Mouse (Mus musculus): Measurements from ENCODE around the gene Spsb4. TPM values are rescaled to one million over a fixed set of nuclear protein-coding genes. Genes with fewer than 3 reads are reported as not detected.
A peak's percentile ranks its signal among the peaks of the same experiment; 100 is the strongest.
"Not testable (repeated sequence)": the region's sequence is repeated elsewhere in the genome, so short reads cannot be mapped to it uniquely, and the experiment has no call there.

Gene Spsb4
- polyA plus RNA-seq, 1 experiment from 2014 or later: 21.5 TPM

DNA sequence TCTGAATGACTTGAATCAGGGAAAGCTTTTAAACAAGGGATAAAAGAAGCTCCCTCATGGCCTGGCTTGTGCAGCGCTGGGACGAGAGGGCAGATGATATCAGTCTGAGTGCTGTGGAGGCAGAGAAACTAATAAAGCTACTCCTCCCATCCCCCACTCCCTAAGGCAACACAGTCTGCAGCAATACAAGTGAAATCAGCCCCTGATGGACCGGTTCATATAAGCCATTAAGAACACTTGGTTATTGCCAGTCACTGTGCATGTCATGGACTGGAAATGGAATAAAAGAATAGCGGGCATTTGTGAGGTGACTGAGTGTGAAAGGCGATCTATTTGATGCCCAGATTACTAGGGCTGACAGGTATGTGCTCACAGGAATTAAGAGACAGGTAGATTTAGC, 79.8 kb downstream of the Spsb4 start:
- 83% methylated on average over 5 of the region's 5 CpGs for WGBS
- H3K4me2 ChIP-seq: no peak overlapping the region
- H3K9ac ChIP-seq: no peak overlapping the region
- no peak overlapping the region for H3K27ac ChIP-seq
- H3K27me3 ChIP-seq (replicated peaks): no peaks in the 10 kb centered on the region
- no peak for ATAC-seq (ENCODE audit: insufficient read depth, low FRiP score, low read depth)
- H3K4me1 ChIP-seq: no peaks in the 10 kb centered on the region
- H3K4me3 ChIP-seq (replicated peaks): no peak overlapping the region
- no peaks in the 10 kb centered on the region for H3K9me3 ChIP-seq
- no peaks in the 10 kb centered on the region for H3K36me3 ChIP-seq

DNA sequence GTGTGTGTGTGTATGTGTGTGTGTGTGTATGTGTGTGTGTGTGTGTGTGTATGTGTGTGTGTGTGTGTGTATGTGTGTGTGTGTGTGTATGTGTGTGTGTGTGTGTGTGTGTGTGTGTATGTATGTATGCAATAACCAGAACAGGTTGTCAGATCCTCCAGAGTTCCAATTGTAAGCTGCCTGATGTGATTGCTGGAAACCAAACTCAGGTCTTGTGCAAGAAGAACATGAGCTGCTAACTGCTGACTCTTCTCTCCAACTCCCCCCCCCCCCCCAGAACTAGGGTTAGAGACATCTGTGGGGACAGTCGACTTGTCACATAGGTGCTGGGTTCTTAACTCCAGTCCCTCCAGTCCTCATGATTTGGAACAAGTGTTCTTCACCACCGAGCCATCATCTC, 82.2 kb downstream of the Spsb4 start:
- not testable (repeated sequence) for H3K27ac ChIP-seq; ATAC-seq (ENCODE audit: insufficient read depth, low FRiP score, low read depth); H3K9ac ChIP-seq; H3K36me3 ChIP-seq; H3K9me3 ChIP-seq; H3K4me3 ChIP-seq (replicated peaks); H3K4me1 ChIP-seq; H3K27me3 ChIP-seq (replicated peaks); H3K4me2 ChIP-seq
- WGBS: 87% methylated on average over 2 of the region's 2 CpGs

DNA sequence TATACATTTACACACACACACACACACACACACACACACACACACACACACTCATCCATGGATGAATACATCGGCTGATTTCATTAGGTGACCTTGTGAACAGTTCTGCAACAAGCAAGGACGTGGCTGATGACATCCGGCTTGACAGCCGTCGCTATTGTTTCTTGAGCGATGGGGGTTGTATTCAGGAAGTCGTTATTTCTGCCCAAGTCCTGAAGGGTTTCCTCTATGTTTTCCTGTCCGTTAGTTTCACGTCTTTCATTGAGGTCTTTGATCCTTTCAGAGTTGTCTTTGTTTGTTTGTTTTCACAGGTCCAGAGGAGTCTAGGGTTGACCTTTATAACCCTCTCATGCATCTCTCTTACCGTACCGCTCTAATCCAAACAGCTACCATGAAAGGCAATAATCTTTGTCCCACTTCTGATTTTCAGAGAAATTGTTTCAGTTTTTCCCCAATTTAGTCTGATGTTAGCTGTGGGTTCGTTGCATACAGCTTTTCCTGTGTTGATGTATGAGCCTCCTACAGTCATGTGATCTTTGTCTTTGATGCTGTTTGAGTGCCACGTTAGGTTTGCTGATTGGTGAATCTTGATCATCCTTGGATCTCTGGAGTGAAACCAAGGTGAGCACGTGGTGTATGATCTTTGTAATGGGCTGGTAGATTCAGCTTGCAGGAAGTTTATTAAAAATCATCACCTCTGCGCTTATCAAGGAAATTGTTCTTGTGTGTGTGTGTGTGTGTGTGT, 82.9 kb downstream of the Spsb4 start:
- H3K4me3 ChIP-seq (replicated peaks): no peak overlapping the region
- no peak overlapping the region for H3K4me2 ChIP-seq
- ATAC-seq (ENCODE audit: insufficient read depth, low FRiP score, low read depth): no peak
- no peaks in the 10 kb centered on the region for H3K9me3 ChIP-seq
- 53% methylated on average over 15 of the region's 15 CpGs for WGBS
- H3K36me3 ChIP-seq: no peaks in the 10 kb centered on the region
- no peaks in the 10 kb centered on the region for H3K4me1 ChIP-seq
- H3K27ac ChIP-seq: no peak overlapping the region
- H3K27me3 ChIP-seq (replicated peaks): no peaks in the 10 kb centered on the region
- H3K9ac ChIP-seq: no peak overlapping the region

DNA sequence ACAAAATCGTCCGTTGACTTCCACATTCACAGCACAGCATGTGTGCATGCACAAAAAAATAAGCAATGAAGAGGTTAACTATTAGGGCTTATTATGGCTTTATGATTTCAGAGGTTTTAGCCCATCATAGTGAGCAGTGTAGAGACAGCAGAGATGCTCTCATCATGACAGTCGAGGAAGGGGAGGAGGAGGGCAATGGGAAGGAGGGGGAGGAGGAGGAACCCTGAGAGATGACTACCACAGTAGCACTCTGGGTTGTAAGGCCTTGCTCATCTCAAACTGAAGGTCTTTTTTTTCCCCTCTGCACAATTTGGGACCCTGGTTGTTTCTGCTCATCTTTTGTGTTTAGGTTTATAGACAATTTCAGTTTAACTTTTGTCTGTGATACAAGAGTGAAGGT, 83.8 kb downstream of the Spsb4 start:
- Histone ChIP-seq H3K4me1 (no peaks in the 10 kb centered on the region), H3K36me3 (no peaks in the 10 kb centered on the region), H3K9ac (no peak overlapping the region), H3K4me3 (replicated peaks) (no peak overlapping the region), H3K27ac (no peak overlapping the region), H3K4me2 (no peak overlapping the region), H3K27me3 (replicated peaks) (no peaks in the 10 kb centered on the region), H3K9me3 (no peaks in the 10 kb centered on the region)
- no peak for ATAC-seq (ENCODE audit: insufficient read depth, low FRiP score, low read depth)
- 80% methylated on average over 3 of the region's 3 CpGs for WGBS

DNA sequence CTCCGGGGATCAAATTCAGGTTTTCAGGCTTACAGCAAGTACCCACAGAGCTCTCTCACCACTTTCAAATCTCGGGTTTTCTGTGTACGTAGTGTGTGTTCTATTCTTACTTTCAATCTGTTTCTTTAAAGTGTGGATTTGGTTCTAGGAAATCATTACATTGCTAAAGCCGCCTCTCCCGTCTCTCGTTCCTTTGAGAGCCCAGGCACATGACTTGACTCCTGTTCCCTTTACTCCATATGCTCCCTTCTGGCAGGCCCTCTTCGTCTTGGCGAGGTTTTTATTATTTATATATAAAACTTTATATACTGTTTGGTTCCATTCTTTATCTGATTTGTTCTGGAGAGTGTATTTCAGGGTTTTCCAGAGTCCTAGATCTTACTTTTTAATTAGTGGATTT, 85.9 kb downstream of the Spsb4 start:
- H3K27me3 ChIP-seq (replicated peaks): no peaks in the 10 kb centered on the region
- ATAC-seq (ENCODE audit: insufficient read depth, low FRiP score, low read depth): no peak
- 79% methylated on average over 8 of the region's 8 CpGs for WGBS
- H3K27ac ChIP-seq: no peak overlapping the region
- no peak overlapping the region for H3K4me3 ChIP-seq (replicated peaks)
- no peaks in the 10 kb centered on the region for H3K9me3 ChIP-seq
- no peaks in the 10 kb centered on the region for H3K4me1 ChIP-seq
- no peak overlapping the region for H3K9ac ChIP-seq
- no peaks in the 10 kb centered on the region for H3K36me3 ChIP-seq
- H3K4me2 ChIP-seq: no peak overlapping the region

DNA sequence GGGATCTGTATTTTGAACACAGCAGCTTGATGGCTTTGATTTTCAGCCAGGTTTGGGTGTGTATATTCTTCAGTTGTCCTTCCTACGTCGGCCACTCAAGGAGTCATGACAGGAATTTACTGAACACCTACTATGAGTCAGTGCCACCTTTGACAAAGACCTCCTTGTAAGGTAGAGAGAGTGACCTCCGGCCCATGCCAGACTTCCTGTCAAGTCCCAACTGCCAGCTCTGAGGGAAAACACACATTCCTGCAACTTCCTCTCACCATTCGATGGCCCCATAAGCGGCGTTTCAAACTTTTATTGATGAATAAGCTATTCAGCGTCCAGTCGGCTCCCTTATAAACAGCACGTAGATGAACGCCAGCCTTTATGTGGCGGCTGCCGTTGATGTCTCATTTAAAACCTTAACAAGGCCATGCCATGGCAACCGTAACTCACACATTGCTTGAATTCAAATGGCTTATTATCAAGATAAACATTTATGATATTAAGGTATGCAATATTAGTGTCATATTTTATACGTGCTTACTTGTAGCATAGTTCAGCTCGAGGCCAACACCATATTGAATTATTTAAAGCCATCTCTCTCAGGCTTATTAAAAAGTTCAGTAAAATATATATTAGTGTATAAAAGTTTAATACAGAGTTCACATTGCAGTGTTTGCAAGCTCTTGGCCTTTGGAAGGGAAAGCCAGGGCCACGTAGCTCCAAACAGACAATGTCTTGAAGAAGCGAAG, 94.9 kb downstream of the Spsb4 start:
- 56% methylated on average over 17 of the region's 17 CpGs for WGBS
- Histone ChIP-seq H3K27ac (no peak overlapping the region), H3K36me3 (no peaks in the 10 kb centered on the region), H3K4me3 (replicated peaks) (no peak overlapping the region), H3K9me3 (no peaks in the 10 kb centered on the region), H3K27me3 (replicated peaks) (no peaks in the 10 kb centered on the region), H3K4me2 (no peak overlapping the region), H3K9ac (no peak overlapping the region), H3K4me1 (no peaks in the 10 kb centered on the region)
- ATAC-seq (ENCODE audit: insufficient read depth, low FRiP score, low read depth): no peak

DNA sequence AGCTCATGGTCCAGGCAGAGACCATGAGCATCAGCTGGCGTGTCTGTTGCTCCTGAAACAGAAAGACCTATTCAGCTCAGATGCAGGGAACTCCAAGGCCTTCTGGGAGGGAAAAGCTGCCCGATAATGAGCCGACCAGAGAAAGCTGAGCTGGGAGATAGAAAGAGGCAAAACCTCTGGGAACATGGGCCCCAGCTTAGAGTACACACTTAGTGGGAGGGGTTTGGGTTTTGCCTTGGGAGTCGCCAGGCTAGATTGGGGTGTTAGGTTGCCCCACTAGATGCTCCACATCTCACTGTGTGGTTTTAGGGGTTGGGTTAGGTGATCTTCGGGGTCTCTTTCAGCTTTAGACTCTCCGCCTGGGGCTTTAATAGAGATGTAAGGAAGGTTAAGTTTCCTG, 95.5 kb downstream of the Spsb4 start:
- no peak for ATAC-seq (ENCODE audit: insufficient read depth, low FRiP score, low read depth)

DNA sequence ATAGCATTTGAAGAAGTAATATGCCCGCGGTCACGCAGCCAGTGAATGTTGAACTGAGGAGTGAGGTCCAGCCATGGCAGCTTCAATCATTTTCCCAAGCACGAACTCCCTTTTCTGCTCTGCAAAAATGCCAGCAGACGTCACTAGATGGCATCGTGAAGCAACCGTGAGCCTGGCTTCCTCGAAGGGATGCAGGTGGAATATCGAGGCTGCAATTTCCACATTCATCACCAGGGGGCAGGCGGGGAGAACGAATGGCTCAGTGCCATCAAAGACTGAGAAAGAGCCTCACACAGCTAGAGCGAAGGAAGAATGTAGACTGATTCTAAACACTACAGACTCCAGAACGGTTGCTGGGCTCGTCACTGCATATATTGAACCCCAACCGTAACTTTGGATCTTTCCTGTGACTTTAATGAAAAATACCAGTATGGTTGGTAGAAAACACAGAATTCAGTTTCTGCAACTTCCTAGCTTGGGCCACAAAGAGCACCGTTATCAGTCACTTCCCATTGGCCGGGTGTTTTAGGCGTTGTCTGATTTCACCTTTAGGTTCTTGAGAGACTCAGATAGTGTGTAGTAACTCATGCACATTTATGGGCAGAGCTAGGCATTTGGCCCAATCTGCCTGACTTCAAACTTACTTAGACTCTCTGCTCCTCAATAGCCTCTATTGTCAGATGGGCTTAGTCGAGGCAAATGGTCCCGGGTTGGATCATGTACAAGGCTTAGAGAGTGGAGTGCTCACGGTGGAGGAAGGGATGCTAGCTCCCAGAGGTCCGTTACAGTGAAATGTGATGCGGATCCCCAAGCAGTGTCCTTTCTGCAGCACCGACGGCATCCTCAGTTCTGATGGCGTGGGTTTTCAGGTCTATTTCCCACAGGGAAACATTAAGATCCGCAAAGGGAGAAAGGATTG, 101.8 kb downstream of the Spsb4 start:
- peak; percentile 79 for ATAC-seq (ENCODE audit: insufficient read depth, low FRiP score, low read depth)
- Histone ChIP-seq H3K4me1 (no peaks in the 10 kb centered on the region), H3K4me3 (replicated peaks) (no peak overlapping the region), H3K9ac (no peak overlapping the region), H3K4me2 (no peak overlapping the region), H3K27ac (no peak overlapping the region), H3K9me3 (no peaks in the 10 kb centered on the region), H3K36me3 (no peaks in the 10 kb centered on the region), H3K27me3 (replicated peaks) (no peaks in the 10 kb centered on the region)
- 36% methylated on average over 27 of the region's 27 CpGs for WGBS

More for the DNA sequence above, 95.5 kb downstream of the Spsb4 start:
- Histone ChIP-seq H3K4me1 (no peaks in the 10 kb centered on the region), H3K9me3 (no peaks in the 10 kb centered on the region), H3K4me3 (replicated peaks) (no peak overlapping the region), H3K27ac (no peak overlapping the region), H3K27me3 (replicated peaks) (no peaks in the 10 kb centered on the region), H3K4me2 (no peak overlapping the region), H3K36me3 (no peaks in the 10 kb centered on the region), H3K9ac (no peak overlapping the region)
- WGBS: 67% methylated on average over 6 of the region's 6 CpGs

DNA sequence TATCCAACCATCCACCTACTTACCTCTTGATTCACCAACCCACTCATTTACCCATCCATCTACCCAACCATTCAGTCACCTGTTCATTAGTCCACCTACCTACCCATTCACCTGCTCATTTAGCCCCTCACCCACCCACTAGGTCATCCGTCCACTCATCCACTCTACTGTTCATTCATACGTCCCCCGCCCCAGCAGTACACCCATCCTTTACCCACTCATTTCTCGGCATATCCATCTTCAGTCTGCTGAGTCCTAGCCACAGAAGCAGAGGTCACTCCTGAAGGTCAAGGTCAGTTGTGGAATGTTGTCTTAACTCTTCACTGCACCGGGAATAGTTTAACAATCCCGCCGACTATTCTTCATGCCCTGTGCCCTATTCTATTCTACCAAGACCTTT, 102.6 kb downstream of the Spsb4 start:
- H3K9me3 ChIP-seq: no peaks in the 10 kb centered on the region
- no peak overlapping the region for H3K27ac ChIP-seq
- no peaks in the 10 kb centered on the region for H3K27me3 ChIP-seq (replicated peaks)
- H3K4me3 ChIP-seq (replicated peaks): no peak overlapping the region
- no peak overlapping the region for H3K4me2 ChIP-seq
- no peak for ATAC-seq (ENCODE audit: insufficient read depth, low FRiP score, low read depth)
- H3K9ac ChIP-seq: no peak overlapping the region
- H3K36me3 ChIP-seq: no peaks in the 10 kb centered on the region
- H3K4me1 ChIP-seq: no peaks in the 10 kb centered on the region
- WGBS: 33% methylated on average over 7 of the region's 7 CpGs

DNA sequence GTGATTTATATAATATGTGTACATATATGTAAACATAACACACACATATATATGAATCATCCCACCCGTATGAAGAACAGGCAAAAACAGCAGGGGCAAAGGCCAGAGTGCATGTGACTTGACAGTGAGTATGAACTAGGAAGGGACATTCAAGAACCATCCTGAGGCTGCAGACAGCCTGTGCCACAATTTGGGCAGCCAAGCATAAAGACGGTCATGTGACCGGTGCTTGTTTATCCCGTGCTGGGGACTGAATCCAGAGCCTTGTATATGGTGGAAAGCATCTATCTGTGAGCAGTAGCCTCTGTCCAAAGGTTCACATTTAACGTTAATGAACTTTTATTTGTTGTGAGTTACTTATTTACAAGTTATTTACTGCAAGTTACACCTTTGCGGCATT, 103.8 kb downstream of the Spsb4 start:
- H3K4me1 ChIP-seq: no peaks in the 10 kb centered on the region
- no peak for ATAC-seq (ENCODE audit: insufficient read depth, low FRiP score, low read depth)
- no peaks in the 10 kb centered on the region for H3K9me3 ChIP-seq
- no peak overlapping the region for H3K9ac ChIP-seq
- no peak overlapping the region for H3K4me2 ChIP-seq
- no peaks in the 10 kb centered on the region for H3K27me3 ChIP-seq (replicated peaks)
- WGBS: 78% methylated on average over 6 of the region's 6 CpGs
- H3K4me3 ChIP-seq (replicated peaks): no peak overlapping the region
- no peak overlapping the region for H3K27ac ChIP-seq
- no peaks in the 10 kb centered on the region for H3K36me3 ChIP-seq

DNA sequence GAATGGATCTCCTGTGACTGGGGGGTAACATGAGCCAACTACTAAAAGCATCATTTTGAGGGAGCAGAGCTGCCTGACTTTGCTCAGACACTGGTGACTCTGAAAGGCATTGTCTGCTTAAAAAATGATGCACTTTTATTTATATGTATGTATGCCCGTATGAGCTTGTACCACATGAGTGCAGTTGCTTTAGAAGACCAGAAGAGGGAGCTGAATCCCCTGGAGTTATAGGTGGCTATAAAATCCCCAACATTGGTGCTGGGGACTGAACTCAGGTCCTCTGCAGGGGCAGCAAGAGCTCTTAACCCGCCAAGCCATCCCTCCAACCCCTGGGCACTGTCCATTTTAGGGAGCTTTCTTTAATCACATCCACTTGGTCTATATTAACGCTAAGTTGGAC, 104.6 kb downstream of the Spsb4 start:
- H3K27me3 ChIP-seq (replicated peaks): no peaks in the 10 kb centered on the region
- no peaks in the 10 kb centered on the region for H3K36me3 ChIP-seq
- no peak for ATAC-seq (ENCODE audit: insufficient read depth, low FRiP score, low read depth)
- no peaks in the 10 kb centered on the region for H3K4me1 ChIP-seq
- H3K9ac ChIP-seq: no peak overlapping the region
- H3K4me2 ChIP-seq: no peak overlapping the region
- no peak overlapping the region for H3K27ac ChIP-seq
- H3K4me3 ChIP-seq (replicated peaks): no peak overlapping the region
- H3K9me3 ChIP-seq: no peaks in the 10 kb centered on the region
- 83% methylated on average over 3 of the region's 3 CpGs for WGBS

DNA sequence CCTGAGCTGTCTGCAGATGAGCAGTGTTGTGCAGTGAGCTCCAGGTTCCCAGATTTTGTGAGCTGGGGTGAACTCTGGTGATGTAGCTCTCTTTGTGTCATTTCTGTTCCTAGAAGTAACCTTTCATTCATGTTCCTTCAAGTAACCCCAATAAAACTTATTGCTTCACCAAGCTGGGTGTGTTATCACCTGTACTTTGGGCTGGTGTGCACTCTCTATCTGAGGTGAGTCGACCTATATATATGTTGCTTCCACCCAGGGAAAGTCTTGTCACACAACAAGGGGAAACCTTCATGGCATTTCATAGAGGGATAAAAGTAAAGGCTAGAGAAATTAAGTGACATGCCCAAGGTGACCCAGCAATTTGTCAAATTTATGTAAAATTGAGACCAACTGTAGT, 109.1 kb downstream of the Spsb4 start:
- H3K9me3 ChIP-seq: no peaks in the 10 kb centered on the region
- no peak overlapping the region for H3K4me3 ChIP-seq (replicated peaks)
- 83% methylated on average over 1 of the region's 1 CpGs for WGBS
- H3K36me3 ChIP-seq: no peaks in the 10 kb centered on the region
- no peak overlapping the region for H3K9ac ChIP-seq
- H3K27ac ChIP-seq: no peak overlapping the region
- ATAC-seq (ENCODE audit: insufficient read depth, low FRiP score, low read depth): no peak
- H3K4me1 ChIP-seq: no peaks in the 10 kb centered on the region
- no peaks in the 10 kb centered on the region for H3K27me3 ChIP-seq (replicated peaks)
- H3K4me2 ChIP-seq: no peak overlapping the region

Data from stomach, embryonic 15.5 days (tissue).